Mouse (Mus musculus) MEL (cell line): ENCODE results near the gene Rnasek. TPM values are rescaled to one million over a fixed set of nuclear protein-coding genes. Genes with fewer than 3 reads are reported as not detected.

Source experiments
- DNase-seq: peaks from one replicate; pipeline ENCODE4 v3.0.0; 2011; ENCODE audit warnings: low read depth, low spot score
- H3K27ac ChIP-seq: 2 replicates; pipeline ENCODE4 v1.5.1; 2012; ENCODE audit warnings: low read depth, mild to moderate bottlenecking, control low read depth, low read length, moderate library complexity; ENCODE audit not compliant: control insufficient read depth
- H3K27me3 ChIP-seq, 2 experiments: fragments of 150-350 bp in 1 of 2; sonication (generic) in 1 of 2; 2 replicates each; pipeline ENCODE4 v1.6.1; 2012; ENCODE audit warnings: low read length in 2 of 2, mild to moderate bottlenecking in 2 of 2, improper control_type of control experiment in 1 of 2, moderate library complexity in 1 of 2; ENCODE audit not compliant: insufficient read depth in 2 of 2, control insufficient read depth in 1 of 2
- H3K36me3 ChIP-seq, 2 experiments: 2 replicates each; pipeline ENCODE4 v1.6.1; 2012 to 2014; ENCODE audit warnings: low read length in 2 of 2, improper control_type of control experiment in 1 of 2, inconsistent platforms in 1 of 2, mild to moderate bottlenecking in 1 of 2; ENCODE audit not compliant: insufficient read depth in 2 of 2, control insufficient read depth in 1 of 2
- H3K4me1 ChIP-seq, 2 experiments: fragments of 150-350 bp in 1 of 2; sonication (generic) in 1 of 2; 2 replicates each; pipeline ENCODE4 v1.6.1; 2012; ENCODE audit warnings: low read length in 2 of 2, improper control_type of control experiment in 1 of 2, mild to moderate bottlenecking in 1 of 2; ENCODE audit not compliant: insufficient read depth in 2 of 2, control insufficient read depth in 1 of 2
- H3K4me3 ChIP-seq, 2 experiments: fragments of 150-350 bp in 1 of 2; sonication (generic) in 1 of 2; 2 replicates each; pipeline ENCODE4 v1.5.1; 2012; ENCODE audit warnings: low read depth in 2 of 2, low read length in 2 of 2, mild to moderate bottlenecking in 2 of 2, moderate library complexity in 2 of 2, control low read depth in 1 of 2, improper control_type of control experiment in 1 of 2; ENCODE audit not compliant: control insufficient read depth in 1 of 2, insufficient read depth in 1 of 2
- H3K79me2 ChIP-seq: 2 replicates; pipeline ENCODE4 v1.6.1; 2012; ENCODE audit warnings: mild to moderate bottlenecking, low read length, moderate library complexity; ENCODE audit not compliant: control insufficient read depth, poor library complexity, insufficient read depth
- H3K9ac ChIP-seq: 2 replicates; pipeline ENCODE4 v1.6.1; 2012; ENCODE audit warnings: low read depth, mild to moderate bottlenecking, control low read depth, low read length, moderate library complexity; ENCODE audit not compliant: control insufficient read depth, poor library complexity, severe bottlenecking
- H3K9me3 ChIP-seq: fragments of 150-350 bp; sonication (generic); replicated peaks from 2 replicates; pipeline ENCODE4 v1.6.1; 2012; ENCODE audit warnings: mild to moderate bottlenecking, low read length, improper control_type of control experiment, moderate library complexity; ENCODE audit not compliant: insufficient read depth
- BHLHE40 ChIP-seq: IDR thresholded peaks from 2 replicates; pipeline ENCODE4 v1.6.1; 2012; ENCODE audit warnings: low read depth, mild to moderate bottlenecking, inconsistent platforms, low read length, improper control_type of control experiment, borderline replicate concordance
- CHD1 ChIP-seq: IDR thresholded peaks from 2 replicates; pipeline ENCODE4 v1.6.1; 2012; ENCODE audit warnings: low read depth, mild to moderate bottlenecking, inconsistent platforms, low read length, improper control_type of control experiment
- E2F4 ChIP-seq: IDR thresholded peaks from 2 replicates; pipeline ENCODE4 v1.6.1; 2011; ENCODE audit warnings: low read depth, low read length, improper control_type of control experiment, borderline replicate concordance
- ELF1 ChIP-seq: IDR thresholded peaks from 2 replicates; pipeline ENCODE4 v1.6.1; 2014; ENCODE audit warnings: low read depth, mild to moderate bottlenecking, inconsistent platforms, low read length, improper control_type of control experiment, moderate library complexity
- EP300 ChIP-seq, 2 experiments: IDR thresholded peaks; 2 replicates each; pipeline ENCODE4 v1.6.1; 2011; ENCODE audit warnings: improper control_type of control experiment in 2 of 2, low read length in 2 of 2, low read depth in 1 of 2, mild to moderate bottlenecking in 1 of 2
- ETS1 ChIP-seq: IDR thresholded peaks from 2 replicates; pipeline ENCODE4 v1.6.1; 2012; ENCODE audit warnings: low read depth, mild to moderate bottlenecking, inconsistent platforms, low read length, improper control_type of control experiment, moderate library complexity
- GABPA ChIP-seq: IDR thresholded peaks from 2 replicates; pipeline ENCODE4 v1.6.1; 2012; ENCODE audit warnings: low read depth, mild to moderate bottlenecking, inconsistent platforms, low read length, improper control_type of control experiment, moderate library complexity
- GATA1 ChIP-seq: IDR thresholded peaks from 2 replicates; pipeline ENCODE4 v1.6.1; 2011; ENCODE audit warnings: low read depth, low read length, improper control_type of control experiment
- HCFC1 ChIP-seq: IDR thresholded peaks from 2 replicates; pipeline ENCODE4 v1.6.1; 2012; ENCODE audit warnings: low read depth, mild to moderate bottlenecking, inconsistent platforms, low read length, improper control_type of control experiment, moderate library complexity
- JUND ChIP-seq: IDR thresholded peaks from 2 replicates; pipeline ENCODE4 v1.6.1; 2011; ENCODE audit warnings: low read depth, mild to moderate bottlenecking, improper control_type of control experiment, low read length
- KAT2A ChIP-seq: conservative IDR thresholded peaks from 2 replicates; pipeline ENCODE4 v1.6.1; 2012; ENCODE audit warnings: low read depth, low read length, improper control_type of control experiment, inconsistent platforms
- MAZ ChIP-seq: IDR thresholded peaks from 2 replicates; pipeline ENCODE4 v1.6.1; 2012; ENCODE audit warnings: low read depth, mild to moderate bottlenecking, inconsistent platforms, low read length, improper control_type of control experiment
- MXI1 ChIP-seq: IDR thresholded peaks from 2 replicates; pipeline ENCODE4 v1.6.1; 2011; ENCODE audit warnings: mild to moderate bottlenecking, low read depth, low read length, improper control_type of control experiment
- MYB ChIP-seq: IDR thresholded peaks from 2 replicates; pipeline ENCODE4 v1.6.1; 2011; ENCODE audit warnings: mild to moderate bottlenecking, low read depth, low read length, improper control_type of control experiment
- MYC ChIP-seq: IDR thresholded peaks from 2 replicates; pipeline ENCODE4 v1.6.1; 2011; ENCODE audit warnings: low read depth, mild to moderate bottlenecking, low read length, improper control_type of control experiment, moderate library complexity
- NELFE ChIP-seq: IDR thresholded peaks from 2 replicates; pipeline ENCODE4 v1.6.1; 2011; ENCODE audit warnings: low read depth, low read length, improper control_type of control experiment
- NRF1 ChIP-seq: IDR thresholded peaks from 2 replicates; pipeline ENCODE4 v1.6.1; 2014; ENCODE audit warnings: low read depth, mild to moderate bottlenecking, inconsistent platforms, low read length, improper control_type of control experiment, moderate library complexity; ENCODE audit not compliant: poor library complexity, insufficient read depth, severe bottlenecking
- POLR2A ChIP-seq, 2 experiments: IDR thresholded peaks; 2 replicates each; pipeline ENCODE4 v1.6.1; 2011 to 2012; ENCODE audit warnings: low read length in 2 of 2, mild to moderate bottlenecking in 2 of 2, control low read depth in 1 of 2, improper control_type of control experiment in 1 of 2, low read depth in 1 of 2, moderate library complexity in 1 of 2; ENCODE audit not compliant: control insufficient read depth in 1 of 2, insufficient read depth in 1 of 2, poor library complexity in 1 of 2
- POLR2AphosphoS2 ChIP-seq: IDR thresholded peaks from 2 replicates; pipeline ENCODE4 v1.6.1; 2011; ENCODE audit warnings: low read length, improper control_type of control experiment
- POLR2AphosphoS5 ChIP-seq: IDR thresholded peaks from 2 replicates; pipeline ENCODE4 v1.6.1; 2012; ENCODE audit warnings: low read depth, borderline replicate concordance, mild to moderate bottlenecking, inconsistent platforms, low read length, moderate library complexity, mixed read lengths
- SIN3A ChIP-seq: IDR thresholded peaks from 2 replicates; pipeline ENCODE4 v1.6.1; 2012; ENCODE audit warnings: low read length, improper control_type of control experiment, inconsistent platforms
- TAL1 ChIP-seq: IDR thresholded peaks from 2 replicates; pipeline ENCODE4 v1.6.1; 2012; ENCODE audit warnings: mild to moderate bottlenecking, inconsistent platforms, low read length, moderate library complexity, mixed read lengths
- TBP ChIP-seq: IDR thresholded peaks from 2 replicates; pipeline ENCODE4 v1.8.0; 2011; ENCODE audit warnings: low read depth, low read length, improper control_type of control experiment
- TCF12 ChIP-seq: IDR thresholded peaks from 2 replicates; pipeline ENCODE4 v1.6.1; 2014; ENCODE audit warnings: low read depth, mild to moderate bottlenecking, inconsistent platforms, low read length, improper control_type of control experiment, moderate library complexity
- UBTF ChIP-seq: IDR thresholded peaks from 2 replicates; pipeline ENCODE4 v1.6.1; 2012; ENCODE audit warnings: low read depth, mild to moderate bottlenecking, inconsistent platforms, low read length, improper control_type of control experiment, moderate library complexity, borderline replicate concordance; ENCODE audit not compliant: insufficient read depth
- USF1 ChIP-seq: IDR thresholded peaks from 2 replicates; pipeline ENCODE4 v1.6.1; 2014; ENCODE audit warnings: low read depth, mild to moderate bottlenecking, inconsistent platforms, low read length, improper control_type of control experiment, moderate library complexity
- ZC3H11A ChIP-seq: IDR thresholded peaks from 2 replicates; pipeline ENCODE4 v1.6.1; 2012; ENCODE audit warnings: low read depth, mild to moderate bottlenecking, inconsistent platforms, low read length, improper control_type of control experiment
- ZKSCAN1 ChIP-seq: IDR thresholded peaks from 2 replicates; pipeline ENCODE4 v1.6.1; 2012; ENCODE audit warnings: low read depth, mild to moderate bottlenecking, inconsistent platforms, low read length, improper control_type of control experiment, moderate library complexity
- ZMIZ1 ChIP-seq: IDR thresholded peaks from 2 replicates; pipeline ENCODE4 v1.6.1; 2012; ENCODE audit warnings: low read depth, mild to moderate bottlenecking, inconsistent platforms, low read length, improper control_type of control experiment, moderate library complexity
- polyA plus RNA-seq, 2 experiments: library from polyadenylated mRNA; stranded (reverse) in 1 of 2; unstranded in 1 of 2; fragments of >175 nt in 1 of 2; fragments of >200 nt in 1 of 2; gene quantifications; 2 replicates each; pipeline versions ENCODE4 v1.2.1 to v1.2.4; 2012; ENCODE audit warnings: low replicate concordance in 2 of 2, low read depth in 1 of 2; ENCODE audit not compliant: insufficient read length in 2 of 2, insufficient read depth in 1 of 2, missing spikeins in 1 of 2
- total RNA-seq: library from RNA; depleted of rRNA; stranded (reverse); fragments of 300-350 nt; gene quantifications from 2 replicates; pipeline ENCODE4 v1.2.3, GENCODE M21; 2012

Gene Rnasek
- total and polyA plus RNA-seq, 3 experiments = 56.2 to 179 TPM; not detected in 1

DNA sequence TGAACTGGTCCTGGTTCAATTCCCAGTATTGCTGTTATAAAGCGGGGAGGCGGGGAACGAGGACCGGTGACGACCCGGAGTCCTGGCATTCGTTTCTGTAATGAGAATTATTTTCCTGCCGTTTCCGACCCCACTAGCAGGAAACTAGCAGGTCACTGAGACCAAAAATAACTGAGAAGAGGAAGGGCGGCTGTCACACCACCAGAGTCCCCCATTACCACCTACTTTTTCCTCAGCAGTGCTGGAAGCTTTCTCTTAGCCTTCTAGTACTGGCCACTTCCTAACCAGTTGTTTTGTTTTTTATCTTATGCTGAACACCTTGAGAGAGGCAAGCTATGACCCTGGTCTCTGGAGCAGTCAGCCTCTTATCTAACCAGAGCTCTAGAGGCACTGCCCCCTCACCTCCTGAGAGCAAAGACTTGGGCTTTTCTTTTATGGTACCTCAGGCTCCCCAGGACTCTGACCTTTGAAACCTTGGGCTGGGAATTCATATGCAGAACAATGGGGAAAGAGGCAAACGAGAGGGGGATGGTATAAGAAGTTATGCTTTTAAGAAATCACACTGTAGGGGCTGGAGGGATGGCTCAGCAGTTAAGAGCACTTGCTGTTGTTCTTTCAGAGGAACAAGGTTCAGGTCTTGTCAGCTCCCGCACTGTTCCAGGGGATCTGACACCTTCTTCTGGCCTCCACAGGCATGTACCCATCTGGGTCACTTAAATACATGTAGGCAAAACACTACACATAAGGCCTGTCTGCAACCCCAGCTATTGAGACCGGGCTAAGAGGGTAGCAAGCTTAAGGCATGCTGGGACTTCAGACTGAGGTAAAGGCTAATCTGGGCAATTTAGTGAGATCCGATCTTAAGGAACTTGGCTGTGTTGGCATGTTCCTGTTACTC, 17.8 kb downstream of the Rnasek start (continued):
- TF ChIP-seq JUND = no peak
- no peak for TF ChIP-seq NRF1
- TF ChIP-seq TCF12 = no peak
- peak; percentile 62; the same call in 1 of the 2 replicates for TF ChIP-seq CHD1
- no peak for TF ChIP-seq GABPA

DNA sequence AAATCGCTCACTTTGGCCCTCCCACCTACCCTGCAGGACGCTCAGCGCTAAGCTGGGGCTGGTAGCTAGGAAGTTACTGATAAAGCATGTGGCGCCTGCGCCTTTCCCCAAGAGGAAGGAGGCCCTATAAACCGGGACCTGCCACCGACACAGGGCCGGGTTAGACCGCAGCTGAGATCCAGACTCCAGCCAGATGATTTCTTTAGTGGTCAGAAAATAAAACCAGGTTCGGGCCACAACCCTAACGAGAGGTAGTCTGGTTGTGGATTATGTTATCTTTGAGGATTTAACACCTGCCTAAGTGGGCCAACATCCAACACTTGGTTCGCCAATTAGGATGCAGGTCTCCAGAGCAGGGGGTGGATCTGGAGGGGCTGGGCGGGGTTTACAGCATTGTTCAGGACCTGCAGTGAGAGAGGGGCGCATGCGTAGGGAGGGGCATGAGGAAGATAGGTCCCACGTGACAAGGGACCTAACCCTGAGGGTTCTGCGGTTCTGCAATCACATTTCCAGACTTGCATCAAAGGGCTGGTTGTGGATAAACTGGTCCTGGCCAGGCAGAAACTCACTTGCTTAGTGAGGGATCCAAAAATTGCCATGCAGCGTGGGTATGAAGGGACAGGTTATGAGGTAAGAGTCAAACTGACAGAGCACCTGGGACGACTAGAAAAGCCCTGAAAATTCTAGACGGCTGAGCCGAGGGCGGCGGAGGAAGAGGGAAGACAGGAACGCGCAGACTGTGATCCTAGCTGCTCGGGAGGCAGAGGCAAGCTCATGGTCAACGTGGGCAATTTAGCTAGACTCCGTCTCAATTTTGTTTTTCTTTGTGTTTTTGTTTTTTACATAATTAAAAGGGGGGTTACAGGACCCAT, 18.7 kb downstream of the Rnasek start, which contains the start of gene Slc16a13:
TSS of gene Slc16a13 (minus strand) at position 334 of the 872 bp plus-strand sequence.
- H3K27ac ChIP-seq = peak within 1 kb of the TSS; percentile 95
- peaks cover 0 to 5% of the 10 kb centered on the region in 2 experiments; a peak in 2 of 4 replicates for H3K36me3 ChIP-seq
- H3K4me1 ChIP-seq = peaks cover 5 to 7% of the 10 kb centered on the region in 2 experiments; a peak in 3 of 4 replicates
- no peaks in the 10 kb centered on the region for H3K9me3 ChIP-seq
- peak; percentile 100 for DNase-seq
- peaks cover 5% of the 10 kb centered on the region; the same call in 1 of the 2 replicates for H3K79me2 ChIP-seq
- no peaks in the 10 kb centered on the region for H3K27me3 ChIP-seq
- peak within 1 kb of the TSS; percentile 66 to 77 for H3K4me3 ChIP-seq
- H3K9ac ChIP-seq = peak within 1 kb of the TSS; percentile 81
- TF ChIP-seq MYC (peak; percentile 73; the same call in 1 of the 2 replicates), BHLHE40 (peak; percentile 86), HCFC1 (peak; percentile 62; the same call in 1 of the 2 replicates), MXI1 (peak; percentile 94), ZC3H11A (no peak), ZMIZ1 (peak; percentile 93), MAZ (no peak; the same call in 1 of the 2 replicates), POLR2AphosphoS2 (peak; percentile 95), USF1 (peak; percentile 98), ELF1 (peak; percentile 58), TCF12 (peak; percentile 78), POLR2A (IDR thresholded peaks at IDR 0.05; ENCODE audit: control insufficient read depth in 1 of 2, insufficient read depth in 1 of 2, low read depth in 1 of 2, low read length in 2 of 2, poor library complexity in 1 of 2) (peak; percentile 88 to 98), SIN3A (peak; percentile 88), NRF1 (peak; percentile 95), POLR2AphosphoS5 (peak; percentile 58; the same call in 1 of the 2 replicates), NELFE (peak; percentile 97), EP300 (IDR thresholded peaks at IDR 0.05; ENCODE audit: low read depth in 1 of 2, low read length in 2 of 2) (peak in 1 of 2 experiments; percentile 51; a peak in 2 of 4 replicates), ZKSCAN1 (no peak), TAL1 (peak; percentile 53), JUND (no peak), KAT2A (no peak; the same call in 1 of the 2 replicates), TBP (peak; percentile 96), GABPA (no peak), E2F4 (no peak), GATA1 (peak; percentile 35), UBTF (0 out of 2 replicates have a peak, but pooled peaks have one; percentile 53), MYB (0 out of 2 replicates have a peak, but pooled peaks have one; percentile 34), ETS1 (peak; percentile 63)
